Mouse (Mus musculus): ENCODE measurements at regions not wholly inside any gene's neighbourhood (a gene's known extent, or its start where the extent isn't known, plus 50 kb on each side); places are given as distances from the start of the nearest gene placed in this dataset.

DNA sequence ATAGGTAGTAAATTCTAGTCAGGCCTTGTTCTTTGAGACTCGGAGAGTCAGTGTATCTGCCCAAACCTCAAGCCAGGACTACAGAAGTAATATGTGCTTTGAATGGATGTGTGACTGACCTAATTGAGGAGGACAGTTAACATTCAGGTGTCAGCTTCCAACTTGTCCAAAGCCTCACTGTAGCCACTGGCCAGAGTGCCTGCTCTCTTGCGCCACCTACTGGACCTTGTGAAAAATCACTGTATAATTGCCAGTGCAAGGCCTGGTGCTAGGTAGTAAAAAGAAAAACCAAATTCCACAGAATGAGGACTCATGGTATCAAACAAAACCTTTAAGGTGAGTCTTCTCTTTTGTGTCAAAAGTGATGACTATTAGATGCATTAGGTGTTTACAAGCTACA lies 933.6 kb upstream of the Lrrc6 start:
- DNase-seq = peak; percentile 67 to 74

DNA sequence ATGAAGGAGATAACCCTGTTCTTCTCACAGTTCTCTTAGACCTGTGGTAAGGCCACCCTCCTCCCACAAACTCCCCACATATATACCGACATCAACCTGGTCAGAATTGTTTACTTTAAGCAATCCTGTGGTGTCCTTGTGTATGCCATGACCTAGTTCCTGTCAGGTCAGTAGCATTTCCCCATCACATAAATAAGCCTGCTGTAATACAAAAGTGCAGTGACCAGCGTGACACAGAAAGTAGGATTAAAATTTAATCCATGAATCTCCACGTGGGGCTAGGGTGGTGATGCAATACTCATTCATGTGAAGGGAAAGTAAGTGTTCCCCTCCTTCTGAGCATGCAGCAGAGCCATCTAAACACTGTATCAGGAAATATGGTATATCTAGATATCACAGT lies 923.2 kb upstream of the Lrrc6 start:
- DNase-seq = no peak

DNA sequence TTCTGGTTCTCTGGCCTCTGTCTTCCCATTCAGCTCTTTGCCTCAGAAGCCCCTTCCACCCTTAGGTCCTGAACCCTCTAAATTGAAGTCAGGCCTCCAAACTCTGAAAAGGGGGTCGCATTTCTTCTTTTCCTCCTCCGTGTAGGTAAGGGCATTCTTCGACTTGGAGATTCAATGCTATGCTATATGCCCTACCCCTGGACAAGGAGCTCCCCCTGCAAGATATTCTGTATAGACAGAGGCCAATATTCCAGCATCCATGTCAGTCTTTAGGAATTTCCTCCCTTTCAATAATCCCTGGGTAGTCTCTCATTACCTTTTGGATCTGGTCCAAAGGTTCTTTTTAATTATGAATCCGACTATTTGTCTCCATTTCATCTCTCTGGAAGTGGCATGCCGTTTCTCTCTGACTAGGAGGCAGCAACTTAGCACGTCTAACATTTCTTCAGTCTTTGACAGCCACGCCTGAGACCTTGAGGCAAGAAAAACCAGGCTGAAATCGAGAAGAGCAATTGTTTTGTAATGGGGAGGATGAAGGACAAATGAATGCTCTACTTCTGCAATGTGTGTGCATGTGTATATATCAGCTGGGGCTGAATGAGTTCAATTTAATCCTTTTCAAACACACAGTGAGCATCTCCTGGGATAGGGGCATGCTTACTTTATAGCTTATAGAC lies 921.7 kb upstream of the Lrrc6 start:
- DNase-seq = no peak

DNA sequence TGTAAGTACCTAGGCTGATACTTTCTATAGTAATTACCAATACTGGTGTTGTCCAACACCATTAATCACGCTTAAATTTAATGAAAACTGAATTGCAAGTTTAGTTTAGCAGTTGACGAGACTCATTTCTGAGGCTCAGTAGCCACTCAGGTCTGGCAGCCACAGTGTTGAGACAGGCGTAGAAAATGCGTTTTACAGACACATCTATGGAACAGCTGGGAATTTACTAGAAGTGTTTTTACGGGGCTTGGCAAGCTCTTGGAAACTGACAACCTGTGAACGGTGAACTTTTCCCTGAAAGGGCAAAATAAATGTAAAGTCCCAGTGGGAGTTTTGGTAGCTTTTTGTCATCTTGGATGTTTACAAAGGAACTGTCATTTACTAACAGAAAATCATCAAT lies 920.1 kb upstream of the Lrrc6 start:
- DNase-seq = no peak

DNA sequence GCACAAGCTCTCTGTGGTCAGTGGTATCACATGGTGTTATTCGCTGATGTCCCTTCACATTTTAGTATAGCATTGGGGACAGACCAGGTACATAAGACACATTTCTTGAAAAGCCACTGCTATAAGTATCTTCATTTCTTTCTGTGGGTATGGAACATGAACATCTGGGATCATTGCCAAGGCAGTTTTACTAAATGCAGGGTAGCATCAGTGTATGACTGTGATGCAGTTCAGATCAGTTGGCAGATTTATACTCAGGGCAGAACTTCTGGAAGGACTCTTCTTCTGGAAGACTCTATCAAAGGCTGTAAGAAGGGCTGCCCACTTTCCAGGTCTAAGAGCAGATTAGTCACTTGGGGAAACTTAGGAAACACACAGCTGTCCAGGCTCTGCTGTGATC lies 919.0 kb upstream of the Lrrc6 start:
- DNase-seq = no peak

DNA sequence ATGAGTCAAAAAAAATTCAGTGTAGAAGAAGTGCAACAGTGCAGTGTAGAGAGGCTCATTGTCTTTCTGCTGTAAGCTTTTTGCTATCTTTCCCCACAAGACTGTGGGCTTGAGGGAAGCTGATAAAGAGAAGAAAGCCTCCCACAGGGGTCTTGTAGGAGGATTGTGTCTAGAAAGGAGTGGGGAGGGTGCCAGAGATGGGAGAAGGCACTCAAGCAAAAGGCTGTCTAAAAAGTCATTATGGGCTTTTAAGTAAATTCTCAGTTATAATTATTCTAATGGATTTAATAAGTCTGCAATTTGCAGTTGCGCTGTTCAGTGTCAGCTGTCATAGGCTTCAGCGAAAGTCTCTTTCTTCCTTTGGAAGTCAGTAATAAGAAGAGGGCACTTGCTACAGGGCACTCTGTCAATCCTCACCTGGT lies 917.0 kb upstream of the Lrrc6 start:
- no peak for DNase-seq

DNA sequence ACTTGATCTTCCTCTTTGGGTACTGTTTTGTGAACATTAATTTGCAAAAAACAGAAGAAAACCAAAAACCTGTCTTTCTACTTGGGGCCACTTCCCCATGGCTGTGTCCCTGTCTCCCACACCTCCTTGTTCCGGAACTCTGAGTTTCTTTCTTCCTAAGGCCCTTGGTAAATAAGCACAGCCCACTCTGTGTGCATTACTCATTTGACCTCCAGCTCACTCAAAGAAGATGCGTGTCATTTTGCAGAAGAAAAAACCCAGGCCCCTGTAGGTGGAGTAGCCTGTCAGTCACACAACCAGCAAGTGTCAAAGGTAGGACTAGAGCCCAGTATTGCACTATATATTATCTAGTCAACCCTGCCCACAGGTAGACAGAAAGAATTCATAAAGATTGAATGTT lies 915.1 kb upstream of the Lrrc6 start:
- no peak for DNase-seq

DNA sequence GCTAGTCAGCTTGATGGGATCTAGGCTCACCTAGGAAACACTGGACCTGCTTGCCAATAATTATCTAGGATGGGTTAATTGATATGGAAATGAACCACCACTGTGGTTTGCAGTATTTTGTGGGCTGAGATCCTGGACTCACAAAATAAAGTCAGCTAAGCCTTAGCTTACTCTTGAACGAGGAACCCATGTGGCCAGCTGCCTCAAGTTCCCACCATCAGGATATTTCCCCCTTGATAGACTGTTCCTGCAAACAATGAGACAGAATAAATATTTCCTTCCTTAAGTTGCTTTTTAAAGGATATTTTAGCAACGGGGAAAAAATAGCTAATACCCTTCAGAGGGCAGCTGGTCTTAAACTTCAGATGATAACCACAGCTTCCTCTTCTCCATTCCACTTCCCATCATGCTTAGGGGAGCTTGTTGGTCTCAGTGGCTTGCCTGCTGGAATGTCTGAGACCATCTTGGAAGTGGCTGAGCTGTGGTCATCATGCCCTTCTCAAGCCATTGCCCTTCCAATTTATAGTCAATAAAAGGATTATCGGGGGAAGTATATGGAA lies 913.7 kb upstream of the Lrrc6 start:
- DNase-seq = no peak

DNA sequence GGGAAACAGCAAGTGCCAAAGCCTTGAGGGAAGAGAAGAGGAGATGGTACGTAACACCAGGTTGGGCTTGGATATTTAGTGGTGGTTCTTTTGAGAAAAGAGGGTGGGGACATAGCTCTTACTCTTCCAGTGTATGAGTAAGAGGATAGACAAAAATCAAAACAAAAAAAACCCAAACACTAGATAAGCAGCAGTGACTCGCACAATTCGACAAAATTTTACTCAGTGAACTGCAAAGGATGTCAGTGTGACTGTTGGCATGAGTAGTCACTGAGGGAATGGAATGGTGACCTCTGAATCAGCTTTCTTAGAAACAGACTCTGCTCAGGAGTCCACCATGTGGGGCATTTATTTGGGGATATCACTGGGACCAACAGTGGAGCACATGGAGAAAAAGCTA lies 912.9 kb upstream of the Lrrc6 start:
- DNase-seq = no peak

DNA sequence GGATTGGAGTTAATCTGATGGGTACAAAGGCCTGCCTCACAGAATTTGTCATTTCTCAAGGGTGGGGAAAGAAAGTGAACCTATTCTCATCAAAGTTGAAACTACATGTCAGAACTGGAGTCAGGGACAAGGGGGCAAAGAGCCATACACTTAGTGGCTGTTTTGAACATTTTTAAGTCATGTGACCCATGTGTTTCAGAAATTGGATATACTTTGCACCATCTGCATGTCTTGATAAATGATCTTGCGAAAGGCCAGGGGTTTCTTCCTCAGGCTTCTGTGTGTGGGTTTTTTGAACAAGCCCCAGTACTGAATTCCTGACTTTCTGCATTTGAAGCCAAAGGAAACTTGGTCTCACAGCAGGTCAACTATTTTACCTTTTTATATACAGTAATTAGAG lies 911.7 kb upstream of the Lrrc6 start:
- DNase-seq = no peak

DNA sequence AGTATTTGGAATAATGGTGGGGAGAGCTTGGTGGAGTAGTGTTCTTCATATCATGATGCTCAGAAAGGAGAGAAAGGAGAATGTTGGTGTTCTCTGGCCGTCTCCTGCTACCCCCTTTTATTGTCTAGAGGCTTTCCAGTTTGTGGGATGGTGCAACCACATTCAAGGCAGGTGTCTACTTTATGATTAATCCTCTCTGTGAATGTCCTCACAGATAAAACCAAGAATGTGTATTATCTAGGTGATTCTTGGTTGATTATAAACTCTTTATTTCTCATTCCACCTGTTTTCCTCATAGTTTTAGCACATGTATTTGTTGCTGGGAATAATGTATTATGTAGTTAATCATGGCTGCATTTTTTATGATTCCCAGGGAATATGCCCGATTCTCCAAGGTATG lies 910.9 kb upstream of the Lrrc6 start:
- DNase-seq = no peak

DNA sequence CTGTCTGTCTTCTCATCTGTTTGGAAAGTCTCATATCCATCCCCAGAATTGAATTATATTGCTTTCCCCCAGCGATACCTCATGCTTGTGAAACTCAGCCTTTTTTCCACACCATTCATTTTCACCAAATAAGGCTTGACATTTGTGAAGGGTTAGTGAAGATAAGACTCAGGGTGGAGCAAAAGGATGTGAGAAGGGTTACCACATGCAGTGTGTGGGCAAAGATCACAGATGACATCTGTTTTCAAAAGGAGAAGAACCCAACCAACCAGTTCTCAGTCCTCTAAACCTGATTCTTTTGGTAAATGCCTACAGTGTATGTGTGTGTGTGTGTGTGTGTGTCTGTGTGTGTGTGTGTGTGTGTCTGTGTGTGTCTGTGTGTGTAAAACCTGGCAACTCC lies 909.3 kb upstream of the Lrrc6 start:
- no peak for DNase-seq

DNA sequence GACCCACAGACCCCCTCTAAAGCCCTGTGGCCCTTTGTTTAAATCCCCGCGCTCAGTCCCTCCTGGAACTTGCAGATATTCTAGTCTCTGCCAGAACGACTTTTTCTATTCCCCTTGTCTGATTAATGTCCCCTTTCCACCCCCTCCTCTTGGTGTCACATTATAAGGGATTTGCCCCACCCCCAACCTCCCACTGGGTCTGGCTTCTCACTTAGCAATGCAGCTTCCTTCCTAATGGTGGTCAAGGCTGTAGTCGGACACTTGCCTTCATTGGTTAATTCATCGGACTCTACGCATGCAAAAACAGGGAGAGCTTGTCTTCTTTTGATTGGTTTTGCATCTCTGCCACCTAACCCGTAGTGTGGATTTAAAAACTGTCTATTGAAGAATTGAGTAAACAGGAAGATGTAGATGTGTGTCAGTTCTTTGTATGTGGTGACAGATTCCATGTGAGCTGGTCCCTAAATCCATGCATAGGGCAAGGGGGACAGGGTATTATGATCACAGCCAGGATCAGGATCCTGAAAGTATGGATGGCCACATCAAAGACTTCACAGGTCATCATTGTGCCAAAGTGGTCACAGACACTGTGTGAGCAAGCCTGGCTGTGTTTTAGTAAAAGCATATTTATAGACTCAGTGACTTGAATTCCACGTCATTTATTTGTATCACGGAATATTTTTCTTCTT lies 908.3 kb upstream of the Lrrc6 start:
- peak; percentile 14 to 27 for DNase-seq

DNA sequence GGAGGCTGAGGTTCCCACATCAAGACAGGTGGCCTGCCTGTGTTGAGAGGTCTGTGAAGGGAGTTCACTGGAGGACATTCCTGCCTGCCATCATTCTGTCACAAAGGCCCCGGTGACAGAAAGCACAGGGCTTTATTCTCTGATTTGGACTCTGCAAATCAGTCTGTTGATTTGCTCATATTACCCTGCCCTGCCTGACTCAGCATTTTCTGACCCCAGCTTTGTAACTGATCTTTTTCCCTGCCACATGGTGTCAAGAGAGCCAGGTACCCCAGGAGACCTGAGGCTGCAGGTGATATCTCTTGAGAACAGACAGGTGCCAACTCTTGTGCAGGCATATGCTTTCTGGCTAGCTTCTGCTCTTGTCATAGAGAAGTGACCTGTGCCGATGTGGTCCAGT lies 906.5 kb upstream of the Lrrc6 start:
- DNase-seq = no peak

DNA sequence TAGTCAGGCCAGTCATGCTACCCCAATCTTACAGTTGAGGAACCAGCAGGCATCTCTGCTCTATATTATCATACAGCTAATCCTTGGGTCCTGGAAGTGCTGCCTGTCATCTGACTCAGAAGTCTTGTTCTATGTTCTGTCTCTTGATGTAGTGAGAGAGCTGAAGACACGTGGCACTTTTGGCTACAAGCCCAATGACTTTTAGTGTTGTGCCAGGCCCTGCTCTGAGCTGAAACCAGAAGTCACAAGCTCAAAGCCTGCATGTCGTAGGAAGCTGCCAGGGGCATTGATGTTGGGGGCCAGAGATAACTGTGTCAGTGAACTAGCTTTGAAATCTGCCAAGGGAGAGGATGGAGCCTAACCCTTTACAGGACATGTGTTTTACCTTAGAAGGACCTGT lies 904.8 kb upstream of the Lrrc6 start:
- DNase-seq = no peak

DNA sequence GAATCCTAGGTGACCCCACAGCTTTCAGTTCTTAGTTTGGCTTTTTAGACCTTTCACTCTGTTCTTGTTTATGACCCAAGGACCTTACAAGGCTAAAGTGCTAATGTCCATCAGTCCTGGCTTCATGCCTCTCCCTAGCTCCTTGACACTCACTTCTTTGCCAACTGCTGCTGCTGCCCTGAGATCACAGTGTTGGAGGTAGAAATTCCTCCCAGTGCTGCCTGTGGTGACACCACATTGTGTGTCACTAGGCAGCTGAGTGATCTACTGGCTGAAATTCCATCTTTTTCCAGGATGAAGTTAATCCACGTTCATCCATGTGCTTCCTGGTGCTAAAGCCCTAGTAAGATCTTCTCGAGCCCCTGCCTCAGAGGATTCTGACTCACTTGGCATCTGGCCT lies 904.3 kb upstream of the Lrrc6 start:
- no peak for DNase-seq

DNA sequence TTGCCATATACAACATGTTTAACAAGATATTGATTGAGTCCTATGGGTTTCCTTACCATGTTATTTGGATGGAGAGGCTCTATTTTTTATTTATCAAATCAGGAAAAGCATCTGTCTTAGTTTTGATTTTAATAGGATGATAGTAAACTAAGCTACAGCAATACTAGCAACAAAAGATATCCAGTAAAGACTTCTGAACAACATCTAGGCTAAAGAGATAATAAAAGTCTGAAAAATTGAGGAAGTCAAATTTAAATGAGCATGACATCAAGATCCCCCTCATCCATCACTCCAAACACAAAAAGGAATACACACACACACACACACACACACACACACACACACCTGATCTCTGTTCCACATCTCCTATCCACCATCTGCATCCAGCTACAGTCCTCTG lies 901.6 kb upstream of the Lrrc6 start:
- DNase-seq = no peak

DNA sequence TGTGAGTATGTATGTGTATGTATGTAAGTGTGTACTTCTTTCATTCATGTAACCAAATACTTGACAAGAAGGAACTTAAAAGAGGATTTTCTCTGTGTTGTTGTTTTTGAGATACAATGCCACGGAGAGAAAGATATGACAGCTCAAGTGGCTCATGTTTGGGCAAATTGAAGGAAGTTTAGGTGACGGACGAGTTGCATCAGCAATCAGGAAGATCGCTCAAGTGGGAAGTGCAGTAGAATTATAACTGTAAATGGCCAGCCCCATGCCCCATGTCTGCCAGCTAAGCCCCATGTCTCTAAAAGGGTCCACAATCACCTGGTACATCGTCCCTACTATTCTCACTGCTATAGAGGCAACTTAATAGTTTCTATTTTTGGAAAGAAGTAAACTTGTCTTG lies 896.6 kb upstream of the Lrrc6 start:
- DNase-seq = no peak

DNA sequence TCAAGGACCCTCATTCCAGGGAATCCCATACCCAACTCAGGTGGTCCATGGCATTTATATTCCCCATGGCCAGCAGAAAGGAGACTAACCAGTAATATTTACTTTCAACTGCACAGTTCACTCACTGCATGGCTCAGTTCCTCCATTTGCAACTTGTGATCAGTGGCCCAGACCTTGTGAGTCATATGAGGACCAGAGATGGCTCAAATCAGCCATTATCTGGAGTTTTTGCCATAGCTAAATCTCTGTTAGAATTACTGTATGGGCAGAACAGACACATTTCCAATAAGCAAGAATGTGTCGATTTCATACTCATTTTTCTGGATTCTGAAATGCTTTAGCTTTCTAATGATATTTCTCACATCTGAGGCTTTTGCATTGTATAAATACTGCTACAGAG lies 894.4 kb upstream of the Lrrc6 start:
- no peak for DNase-seq

DNA sequence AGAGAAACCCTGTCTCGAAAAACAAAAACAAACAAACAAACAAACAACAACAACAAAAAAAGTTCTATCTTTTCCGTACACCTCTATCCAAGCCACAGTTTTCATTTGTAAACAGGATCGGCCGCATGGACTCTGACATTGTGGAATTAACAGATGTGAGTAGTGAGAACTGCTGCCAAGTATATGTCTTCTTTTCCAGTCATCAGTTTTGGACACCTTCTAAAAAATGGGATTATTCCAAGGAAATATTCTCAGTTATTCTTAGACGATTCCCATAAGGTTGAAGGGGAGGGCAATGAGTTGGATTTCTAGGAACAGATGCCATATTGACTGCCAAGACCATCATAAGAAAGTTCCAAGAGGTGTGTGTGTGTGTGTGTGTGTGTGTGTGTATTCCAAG lies 891.2 kb upstream of the Lrrc6 start:
- DNase-seq = no peak

DNA sequence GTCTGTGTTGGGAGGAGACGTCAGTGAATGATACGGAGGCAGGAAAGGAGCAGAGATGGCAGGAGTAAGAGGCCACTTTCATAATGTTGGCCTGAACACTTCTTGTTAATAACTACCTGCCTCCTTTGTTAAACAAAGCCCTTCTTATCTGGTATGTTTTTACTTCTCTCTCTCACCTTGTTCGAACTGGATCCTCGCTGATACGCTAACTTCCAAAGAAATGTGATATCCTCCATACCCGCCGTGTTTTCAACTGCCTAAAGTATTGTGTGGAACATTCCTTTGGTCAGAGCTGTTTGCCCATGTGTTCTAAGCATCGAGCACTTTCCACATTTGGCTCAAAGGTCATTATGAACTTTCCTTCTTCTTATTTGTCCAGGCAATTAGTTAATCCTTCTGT lies 887.8 kb upstream of the Lrrc6 start:
- no peak for DNase-seq

DNA sequence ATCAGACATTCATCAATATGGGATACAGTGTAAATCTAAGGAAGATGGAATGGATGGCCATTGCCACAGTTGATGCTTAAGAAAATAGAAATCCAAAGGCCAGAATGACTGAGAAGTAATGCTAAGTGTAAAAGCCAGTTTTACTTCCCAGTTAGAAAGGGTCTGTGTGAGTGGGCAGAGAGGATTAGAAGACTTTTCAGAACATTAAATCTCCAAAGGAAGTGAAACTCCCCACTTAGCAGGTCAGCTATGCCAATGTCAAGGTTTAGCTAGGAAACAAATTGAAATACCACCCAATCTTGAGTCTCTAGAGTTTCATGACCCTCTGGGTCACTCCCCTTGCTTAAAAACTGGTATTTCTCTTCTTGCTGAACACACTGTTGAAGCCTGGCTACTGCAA lies 886.2 kb upstream of the Lrrc6 start:
- no peak for DNase-seq

DNA sequence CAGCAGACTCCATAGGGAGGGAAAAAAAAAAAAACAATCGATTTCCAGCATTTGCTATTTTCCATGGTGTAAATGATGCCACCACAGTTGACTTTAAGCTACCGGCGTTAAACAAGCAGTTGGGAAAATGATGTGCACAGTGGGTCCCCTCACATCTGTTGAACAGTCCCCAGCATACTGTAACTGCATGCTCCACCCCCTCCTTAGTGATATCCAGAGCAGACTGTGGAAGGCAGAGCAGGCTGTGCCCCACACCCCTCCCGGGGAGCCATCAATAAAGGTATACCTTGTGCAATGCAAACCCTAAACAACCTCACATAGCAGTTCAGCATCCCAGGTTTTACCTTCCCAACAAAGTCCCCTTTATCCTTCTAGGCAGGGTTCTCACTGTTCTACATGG lies 872.9 kb upstream of the Lrrc6 start:
- DNase-seq = no peak

DNA sequence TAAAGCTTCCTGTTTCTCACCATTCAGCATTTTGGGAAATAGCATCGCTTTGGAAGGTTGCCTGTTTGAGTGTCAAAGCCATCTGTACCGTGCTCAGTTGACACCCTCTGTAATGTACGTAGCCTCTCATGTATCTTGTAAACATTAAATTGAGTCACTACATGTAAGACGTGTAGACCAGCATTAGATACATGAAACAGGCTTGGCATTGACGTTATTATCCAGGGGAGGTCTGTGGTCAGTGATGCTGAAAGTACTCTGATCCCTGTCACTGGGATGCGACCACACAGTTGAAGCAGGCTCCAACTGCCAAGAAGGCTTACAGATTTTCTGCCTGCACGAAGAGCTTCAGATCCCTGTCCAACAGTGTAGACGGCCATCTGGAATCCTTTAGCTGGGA lies 872.3 kb upstream of the Lrrc6 start:
- DNase-seq = peak; percentile 39
